Mouse (Mus musculus) hindbrain, embryonic 16.5 days (tissue): ENCODE results near the gene Zfp87. TPM values are rescaled to one million over a fixed set of nuclear protein-coding genes. Genes with fewer than 3 reads are reported as not detected.

Experiments
- ATAC-seq: fragments of 200-750 bp; cut with Nextera tagmentation; 2 replicates; pipeline ENCODE4 v1.8.0; 2017; ENCODE audit warnings: moderate TSS enrichment, moderate library complexity
- H3K27ac ChIP-seq: fragments of 300-500 bp; sonication (generic); 2 replicates; pipeline ENCODE4 v1.5.1; 2014; ENCODE audit warnings: low read depth, mild to moderate bottlenecking, control low read depth, low read length, moderate library complexity
- H3K27me3 ChIP-seq: fragments of 300-500 bp; sonication (generic); replicated peaks from 2 replicates; pipeline ENCODE4 v1.6.1; 2014; ENCODE audit warnings: low read length; ENCODE audit not compliant: control insufficient read depth, insufficient read depth
- H3K36me3 ChIP-seq: fragments of 300-500 bp; sonication (generic); 2 replicates; pipeline ENCODE4 v1.6.1; 2014; ENCODE audit warnings: mild to moderate bottlenecking, low read length, moderate library complexity, mixed read lengths; ENCODE audit not compliant: control insufficient read depth, insufficient read depth
- H3K4me1 ChIP-seq: fragments of 300-500 bp; sonication (generic); 2 replicates; pipeline ENCODE4 v1.6.1; 2014; ENCODE audit warnings: low read depth, low read length; ENCODE audit not compliant: control insufficient read depth, insufficient read depth
- H3K4me2 ChIP-seq: fragments of 300-500 bp; sonication (generic); 2 replicates; pipeline ENCODE4 v1.6.1; 2014; ENCODE audit warnings: mild to moderate bottlenecking, low read length, control low read depth, moderate library complexity
- H3K4me3 ChIP-seq: fragments of 300-500 bp; sonication (generic); 2 replicates; pipeline ENCODE4 v1.5.1; 2014; ENCODE audit warnings: mild to moderate bottlenecking, low read length, control low read depth, moderate library complexity
- H3K9ac ChIP-seq: fragments of 300-500 bp; sonication (generic); 2 replicates; pipeline ENCODE4 v1.6.1; 2014; ENCODE audit warnings: low read depth, mild to moderate bottlenecking, control low read depth, low read length, moderate library complexity
- H3K9me3 ChIP-seq: fragments of 300-500 bp; sonication (generic); 2 replicates; pipeline ENCODE4 v1.6.1; 2014; ENCODE audit warnings: mild to moderate bottlenecking, low read length, moderate library complexity; ENCODE audit not compliant: control insufficient read depth
- WGBS: fragments of 180-500 bp; shearing (Covaris S2); extraction: QIAGEN DNeasy Blood & Tissue Kit; methylation state at CpG from one replicate; pipeline ENCODE4 v1.1.7; 2014; 5-methylcytosine and 5-hydroxymethylcytosine counted together
- polyA plus RNA-seq: library from polyadenylated mRNA; unstranded; fragments of >200 nt; fragmentation: Nextera tagmentation; extraction: Ambion mirVana; gene quantifications from 2 replicates; pipeline ENCODE4 v1.2.1, GENCODE M21; 2015

The Zfp87 gene
- 32.6 and 37.6 TPM in 2 replicates for polyA plus RNA-seq

GRCm38 (mm10) chr13:67525753-67526410 lies at the start of gene Zfp87, which contains the start of gene Gm26965:
TSS of gene Zfp87 (minus strand) at chr13:67526177.
TSS of gene Gm26965 (minus strand) at chr13:67526151.
- peak within 1 kb of the TSS; percentile 86 for H3K4me3 ChIP-seq
- WGBS, result under 1% methylated on average over 27 of the region's 27 CpGs
- peak within 1 kb of the TSS; percentile 83 for H3K9ac ChIP-seq
- H3K4me2 ChIP-seq, result peak within 1 kb of the TSS; percentile 85
- no peaks in the 10 kb centered on the region for H3K9me3 ChIP-seq
- H3K27me3 ChIP-seq, result no peaks in the 10 kb centered on the region
- peaks cover under 1% of the 10 kb centered on the region; the same call in 1 of the 2 replicates for H3K36me3 ChIP-seq
- H3K27ac ChIP-seq, result peak within 1 kb of the TSS; percentile 80
- ATAC-seq, result peak; percentile 99
- H3K4me1 ChIP-seq, result peaks cover 16% of the 10 kb centered on the region

GRCm38 (mm10) chr13:67572591-67573189 lies 46.7 kb upstream of the Zfp87 start:
- WGBS, result 77% methylated on average over 5 of the region's 5 CpGs

GRCm38 (mm10) chr13:67553730-67554129 lies 27.8 kb upstream of the Zfp87 start, which contains the start of gene Zfp748:
TSS of gene Zfp748 (minus strand) at chr13:67553830.
- H3K4me3 ChIP-seq, result peak within 1 kb of the TSS; percentile 84
- H3K27ac ChIP-seq, result peak within 1 kb of the TSS; percentile 90
- H3K9me3 ChIP-seq, result no peaks in the 10 kb centered on the region
- no peak for ATAC-seq
- H3K27me3 ChIP-seq, result no peaks in the 10 kb centered on the region
- 81% methylated on average over 4 of the region's 4 CpGs for WGBS
- peak within 1 kb of the TSS; percentile 70 for H3K4me2 ChIP-seq
- no peaks in the 10 kb centered on the region for H3K36me3 ChIP-seq
- peaks cover 15% of the 10 kb centered on the region for H3K4me1 ChIP-seq
- peak within 1 kb of the TSS; percentile 91 for H3K9ac ChIP-seq

More at GRCm38 (mm10) chr13:67572591-67573189, 46.7 kb upstream of the Zfp87 start:
- H3K4me3 ChIP-seq, result no peak overlapping the region
- H3K36me3 ChIP-seq, result no peaks in the 10 kb centered on the region
- ATAC-seq, result no peak
- no peak overlapping the region for H3K4me2 ChIP-seq
- no peak overlapping the region for H3K9ac ChIP-seq
- no peak overlapping the region for H3K27ac ChIP-seq
- no peaks in the 10 kb centered on the region for H3K4me1 ChIP-seq
- H3K9me3 ChIP-seq, result no peaks in the 10 kb centered on the region
- H3K27me3 ChIP-seq, result no peaks in the 10 kb centered on the region

- peak overlapping the region; percentile 84 for H3K4me3 ChIP-seq
- no peaks in the 10 kb centered on the region for H3K9me3 ChIP-seq
- WGBS, result under 1% methylated on average over 44 of the region's 44 CpGs
Measured at GRCm38 (mm10) chr13:67552505-67553346, 26.7 kb upstream of the Zfp87 start.

GRCm38 (mm10) chr13:67545941-67546340 lies 20.0 kb upstream of the Zfp87 start:
- no peaks in the 10 kb centered on the region for H3K9me3 ChIP-seq
- no peaks in the 10 kb centered on the region; the same call in 1 of the 2 replicates for H3K4me1 ChIP-seq
- H3K27me3 ChIP-seq, result no peaks in the 10 kb centered on the region
- no peak overlapping the region for H3K9ac ChIP-seq
- no peak for ATAC-seq
- H3K27ac ChIP-seq, result no peak overlapping the region
- peaks cover 30% of the 10 kb centered on the region for H3K36me3 ChIP-seq
- WGBS, result 79% methylated on average over 1 of the region's 1 CpGs
- no peak overlapping the region for H3K4me3 ChIP-seq
- H3K4me2 ChIP-seq, result no peak overlapping the region

More at GRCm38 (mm10) chr13:67552505-67553346, 26.7 kb upstream of the Zfp87 start:
- peak; percentile 100 for ATAC-seq
- Histone ChIP-seq H3K9ac (peak overlapping the region; percentile 91), H3K4me1 (peaks cover 15% of the 10 kb centered on the region), H3K4me2 (peak overlapping the region; percentile 70), H3K27me3 (no peaks in the 10 kb centered on the region), H3K36me3 (no peaks in the 10 kb centered on the region), H3K27ac (peak overlapping the region; percentile 90)

- no peak overlapping the region for H3K4me2 ChIP-seq
- no peak overlapping the region for H3K9ac ChIP-seq
- no peaks in the 10 kb centered on the region; the same call in 1 of the 2 replicates for H3K9me3 ChIP-seq
- no peak overlapping the region for H3K4me3 ChIP-seq
- peaks cover 16% of the 10 kb centered on the region for H3K4me1 ChIP-seq
- no peak overlapping the region for H3K27ac ChIP-seq
- WGBS, result 80% methylated on average over 3 of the region's 3 CpGs
- H3K27me3 ChIP-seq, result no peaks in the 10 kb centered on the region
- no peak for ATAC-seq
- H3K36me3 ChIP-seq, result no peaks in the 10 kb centered on the region
Measured at GRCm38 (mm10) chr13:67527049-67527730, 1.2 kb upstream of the Zfp87 start.

GRCm38 (mm10) chr13:67500908-67501307 lies 25.1 kb downstream of the Zfp87 start:
- Histone ChIP-seq H3K27ac (no peak overlapping the region), H3K9me3 (no peaks in the 10 kb centered on the region), H3K4me1 (peaks cover 8% of the 10 kb centered on the region), H3K4me3 (no peak overlapping the region), H3K27me3 (no peaks in the 10 kb centered on the region), H3K36me3 (no peaks in the 10 kb centered on the region), H3K9ac (no peak overlapping the region), H3K4me2 (peak overlapping the region; percentile 83; the same call in 1 of the 2 replicates)
- ATAC-seq, result no peak
- 94% methylated on average over 1 of the region's 1 CpGs for WGBS

- H3K4me3 ChIP-seq, result peak within 1 kb of the TSS; percentile 58
- no peaks in the 10 kb centered on the region for H3K27me3 ChIP-seq
- H3K27ac ChIP-seq, result 0 out of 2 replicates have a peak within 1 kb of the TSS, but pooled peaks have one; percentile 23
- peak; percentile 99 for ATAC-seq
- under 1% methylated on average over 22 of the region's 22 CpGs for WGBS
- H3K9me3 ChIP-seq, result peaks cover under 1% of the 10 kb centered on the region; the same call in 1 of the 2 replicates
- peaks cover 8% of the 10 kb centered on the region for H3K4me1 ChIP-seq
- peaks cover 2% of the 10 kb centered on the region; the same call in 1 of the 2 replicates for H3K36me3 ChIP-seq
- H3K4me2 ChIP-seq, result peak within 1 kb of the TSS; percentile 83
- peak within 1 kb of the TSS; percentile 68 for H3K9ac ChIP-seq
Measured at GRCm38 (mm10) chr13:67500084-67500719, 25.8 kb downstream of the Zfp87 start, which contains the start of gene Zfp58. TSS of gene Zfp58 (minus strand) at chr13:67500555.
